Mouse (Mus musculus) stomach, postnatal 0 days (tissue): ENCODE measurements around the gene Olfr790. TPM values are rescaled to one million over a fixed set of nuclear protein-coding genes. Genes with fewer than 3 reads are reported as not detected.

Experiments
- ATAC-seq: fragments of 200-750 bp; cut with Nextera tagmentation; 2 replicates; pipeline ENCODE4 v1.8.0; 2017; ENCODE audit not compliant: low FRiP score, low TSS enrichment
- DNase-seq: peaks from one replicate; pipeline ENCODE4 v3.0.0-alpha.2; 2016; ENCODE audit warnings: low spot score
- H3K27ac ChIP-seq: fragments of 300-500 bp; sonication (generic); replicated peaks from 2 replicates; pipeline ENCODE4 v1.5.1; 2014; ENCODE audit warnings: mild to moderate bottlenecking, control low read depth
- H3K27me3 ChIP-seq: fragments of 300-500 bp; sonication (generic); 2 replicates; pipeline ENCODE4 v1.6.1; 2014; ENCODE audit warnings: low read length; ENCODE audit not compliant: control insufficient read depth, insufficient read depth
- H3K36me3 ChIP-seq: fragments of 300-500 bp; sonication (generic); 2 replicates; pipeline ENCODE4 v1.6.1; 2014; ENCODE audit warnings: low read length, mixed read lengths; ENCODE audit not compliant: control insufficient read depth, insufficient read depth
- H3K4me1 ChIP-seq: fragments of 300-500 bp; sonication (generic); replicated peaks from 2 replicates; pipeline ENCODE4 v1.6.1; 2014; ENCODE audit warnings: antibody characterized with exemption; ENCODE audit not compliant: control insufficient read depth, insufficient read depth
- H3K4me2 ChIP-seq: fragments of 300-500 bp; sonication (generic); replicated peaks from 2 replicates; pipeline ENCODE4 v1.6.1; 2014; ENCODE audit warnings: low read depth, mild to moderate bottlenecking, control low read depth, moderate library complexity
- H3K4me3 ChIP-seq: fragments of 300-500 bp; sonication (generic); 2 replicates; pipeline ENCODE4 v1.5.1; 2014; ENCODE audit warnings: low read depth, low read length, control low read depth
- H3K9ac ChIP-seq: fragments of 300-500 bp; sonication (generic); 2 replicates; pipeline ENCODE4 v1.6.1; 2014; ENCODE audit warnings: mild to moderate bottlenecking, low read length, control low read depth, mixed read lengths
- H3K9me3 ChIP-seq: fragments of 300-500 bp; sonication (generic); 2 replicates; pipeline ENCODE4 v1.6.1; 2016; ENCODE audit warnings: low read length; ENCODE audit not compliant: control insufficient read depth
- CTCF ChIP-seq: IDR thresholded peaks from 2 replicates; pipeline ENCODE4 v1.5.1; 2016; ENCODE audit warnings: antibody characterized with exemption, low read depth, mild to moderate bottlenecking, moderate library complexity
- EP300 ChIP-seq: optimal IDR thresholded peaks from 2 replicates; pipeline ENCODE3; 2016; ENCODE audit warnings: antibody characterized with exemption
- WGBS: fragments of 180-500 bp; shearing (Covaris S2); extraction: QIAGEN DNeasy Blood & Tissue Kit; methylation state at CpG from one replicate; pipeline ENCODE4 v1.1.7; 2014; 5-methylcytosine and 5-hydroxymethylcytosine counted together
- polyA plus RNA-seq: library from polyadenylated mRNA; unstranded; fragments of >200 nt; fragmentation: Nextera tagmentation; extraction: Ambion mirVana; gene quantifications from 2 replicates; pipeline ENCODE4 v1.2.1, GENCODE M21; 2015

The Olfr790 gene
- not detected in 2 replicates for polyA plus RNA-seq

- H3K4me1 ChIP-seq = no peaks in the 10 kb centered on the region
- no peak within 1 kb of the TSS for H3K27ac ChIP-seq
- no peak within 1 kb of the TSS for H3K4me2 ChIP-seq
- H3K9ac ChIP-seq = no peak within 1 kb of the TSS
- no peaks in the 10 kb centered on the region for H3K36me3 ChIP-seq
- H3K4me3 ChIP-seq = no peak within 1 kb of the TSS
- no peak for DNase-seq
- ATAC-seq = no peak
- no peaks in the 10 kb centered on the region for H3K9me3 ChIP-seq
- TF ChIP-seq EP300 (no peak), CTCF (no peak)
- H3K27me3 ChIP-seq = no peaks in the 10 kb centered on the region
Measured at GRCm38 (mm10) chr10:129498192-129498591, at the start of gene Olfr790. Olfr790 (plus strand) TSS chr10:129498492.

- Histone ChIP-seq H3K9ac (no peak within 1 kb of the TSS), H3K9me3 (no peaks in the 10 kb centered on the region), H3K27ac (no peak within 1 kb of the TSS), H3K27me3 (no peaks in the 10 kb centered on the region), H3K4me3 (no peak within 1 kb of the TSS), H3K36me3 (no peaks in the 10 kb centered on the region), H3K4me1 (no peaks in the 10 kb centered on the region), H3K4me2 (no peak within 1 kb of the TSS)
- DNase-seq (no peak), ATAC-seq (no peak)
- TF ChIP-seq CTCF (no peak), EP300 (no peak)
- 74% methylated on average over 3 of the region's 3 CpGs for WGBS
Measured at GRCm38 (mm10) chr10:129461562-129461961, 36.7 kb upstream of the Olfr790 start, which contains the start of gene Olfr787. Olfr787 (plus strand) TSS chr10:129461862.

- no peak for DNase-seq
- TF ChIP-seq CTCF (no peak), EP300 (no peak)
- Histone ChIP-seq H3K36me3 (no peaks in the 10 kb centered on the region), H3K4me1 (no peaks in the 10 kb centered on the region), H3K4me3 (no peak within 1 kb of the TSS), H3K9me3 (no peaks in the 10 kb centered on the region), H3K27ac (no peak within 1 kb of the TSS), H3K27me3 (no peaks in the 10 kb centered on the region), H3K4me2 (no peak within 1 kb of the TSS), H3K9ac (no peak within 1 kb of the TSS)
- no peak for ATAC-seq
Measured at GRCm38 (mm10) chr10:129470698-129471097, 27.6 kb upstream of the Olfr790 start, which contains the start of gene Olfr788. Olfr788 (plus strand) TSS chr10:129470998.

- Histone ChIP-seq H3K27me3 (no peaks in the 10 kb centered on the region), H3K4me2 (no peak overlapping the region), H3K9me3 (no peaks in the 10 kb centered on the region), H3K9ac (no peak overlapping the region), H3K4me1 (no peaks in the 10 kb centered on the region), H3K36me3 (no peaks in the 10 kb centered on the region), H3K27ac (no peak overlapping the region), H3K4me3 (no peak overlapping the region)
- WGBS = 61% methylated on average over 2 of the region's 2 CpGs
- ATAC-seq (no peak), DNase-seq (no peak)
- TF ChIP-seq CTCF (no peak), EP300 (no peak)
Measured at GRCm38 (mm10) chr10:129473256-129473655, 25.0 kb upstream of the Olfr790 start.

- Histone ChIP-seq H3K4me2 (no peak overlapping the region), H3K27ac (no peak overlapping the region), H3K4me3 (no peak overlapping the region), H3K9ac (no peak overlapping the region), H3K27me3 (no peaks in the 10 kb centered on the region), H3K36me3 (no peaks in the 10 kb centered on the region), H3K9me3 (no peaks in the 10 kb centered on the region), H3K4me1 (no peaks in the 10 kb centered on the region)
- DNase-seq (no peak), ATAC-seq (no peak)
- TF ChIP-seq EP300 = no peak
- TF ChIP-seq CTCF = no peak
Measured at GRCm38 (mm10) chr10:129473723-129474122, 24.6 kb upstream of the Olfr790 start.

- Histone ChIP-seq H3K36me3 (no peaks in the 10 kb centered on the region), H3K4me3 (no peak within 1 kb of the TSS), H3K4me1 (no peaks in the 10 kb centered on the region), H3K27me3 (no peaks in the 10 kb centered on the region), H3K27ac (no peak within 1 kb of the TSS), H3K9me3 (no peaks in the 10 kb centered on the region), H3K4me2 (no peak within 1 kb of the TSS), H3K9ac (no peak within 1 kb of the TSS)
- no peak for TF ChIP-seq CTCF
- TF ChIP-seq EP300 = no peak
- ATAC-seq (no peak), DNase-seq (no peak)
- WGBS = 44% methylated on average over 2 of the region's 2 CpGs
Measured at GRCm38 (mm10) chr10:129484452-129484851, 13.8 kb upstream of the Olfr790 start, which contains the start of gene Olfr789. Olfr789 (plus strand) TSS chr10:129484752.
